Mouse (Mus musculus) urinary bladder, postnatal 25 days (tissue): ENCODE data around the gene Prn.

Experiments used
- DNase-seq: peaks from one replicate; pipeline ENCODE4 v3.0.0; 2022; ENCODE audit warnings: low spot score

Gene Prn

GRCm38 (mm10) chr2:131949767-131950597 lies 40.2 kb downstream of the Prn start:
- peak; percentile 38 for DNase-seq

- peak; percentile 1 for DNase-seq
These were observed 40.9 kb downstream of the Prn start, which contains the start of gene Prnd for GRCm38 (mm10) chr2:131950598-131951095. TSS of gene Prnd (plus strand) at chr2:131950861.

GRCm38 (mm10) chr2:131952456-131952855 lies 42.7 kb downstream of the Prn start:
- DNase-seq = no peak

- no peak for DNase-seq
These were observed 43.3 kb downstream of the Prn start for GRCm38 (mm10) chr2:131952961-131953538.

GRCm38 (mm10) chr2:131953711-131954110 lies 44.0 kb downstream of the Prn start:
- DNase-seq = no peak

DNA sequence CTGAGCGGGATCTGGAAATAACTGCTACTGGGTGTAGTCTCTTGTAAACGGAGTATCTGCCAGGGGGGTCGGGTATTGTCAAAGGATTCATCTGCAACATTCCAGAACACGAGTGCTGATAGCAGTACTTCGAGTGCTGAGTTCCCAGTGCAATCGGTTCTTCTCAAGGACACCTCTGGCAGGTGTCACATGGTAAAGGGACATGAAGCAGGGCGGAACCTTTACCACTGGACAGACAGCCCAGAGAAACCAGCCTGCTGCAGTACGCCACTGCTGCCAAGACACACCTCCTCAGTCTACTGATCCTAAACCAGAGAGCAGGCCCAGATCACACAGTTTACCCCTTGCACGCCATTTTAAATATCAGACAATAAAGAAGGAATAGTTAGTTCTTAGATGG lies 45.1 kb downstream of the Prn start:
- DNase-seq = no peak

GRCm38 (mm10) chr2:131955264-131955663 lies 45.5 kb downstream of the Prn start:
- peak; percentile 32 for DNase-seq

DNA sequence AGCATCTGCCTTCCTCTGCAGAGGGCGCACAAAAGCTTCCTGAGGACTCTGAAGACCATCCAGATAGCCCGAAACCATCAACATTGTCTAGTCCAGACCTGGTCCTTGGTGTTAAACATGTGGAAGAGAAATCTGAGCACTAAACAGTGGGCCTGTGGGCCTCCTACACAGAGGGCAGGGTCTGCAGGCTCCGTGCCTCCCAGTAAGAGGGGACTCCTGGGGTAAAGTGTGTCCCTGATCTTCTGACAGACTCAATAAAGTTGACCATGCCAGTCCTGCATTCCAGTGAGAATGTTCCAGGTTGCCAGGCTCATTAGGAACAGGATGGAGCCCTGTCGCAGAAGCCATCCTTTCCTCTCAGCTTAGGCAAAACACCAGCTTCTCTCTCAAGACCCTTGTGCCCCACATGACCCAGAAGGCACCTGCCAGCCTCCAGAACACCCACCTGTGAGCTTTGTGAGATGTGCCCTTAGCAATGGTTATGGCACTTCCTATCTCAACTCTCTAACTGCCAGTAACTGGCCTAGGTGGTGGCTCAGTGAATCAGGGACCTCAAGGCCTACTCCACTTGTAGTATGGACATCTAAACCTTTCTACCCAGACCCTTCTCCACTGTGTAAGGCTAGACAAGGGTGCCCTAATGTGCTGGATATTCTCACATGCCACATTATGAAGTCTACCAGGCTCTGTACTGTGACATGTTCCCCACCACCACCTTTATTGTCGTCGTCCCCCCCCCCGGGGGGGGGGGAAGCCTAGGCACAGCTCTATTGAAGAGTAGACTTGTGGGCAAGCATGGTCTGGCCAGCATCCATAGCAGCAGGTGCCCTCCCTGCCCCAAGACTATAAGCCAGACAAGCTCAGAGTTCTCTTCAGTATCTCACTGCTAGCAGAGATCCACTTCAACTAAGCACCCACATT lies 46.8 kb downstream of the Prn start:
- DNase-seq = no peak

GRCm38 (mm10) chr2:131957731-131958222 lies 48.0 kb downstream of the Prn start:
- no peak for DNase-seq

GRCm38 (mm10) chr2:131961671-131962070 lies 51.9 kb downstream of the Prn start:
- DNase-seq = no peak

DNA sequence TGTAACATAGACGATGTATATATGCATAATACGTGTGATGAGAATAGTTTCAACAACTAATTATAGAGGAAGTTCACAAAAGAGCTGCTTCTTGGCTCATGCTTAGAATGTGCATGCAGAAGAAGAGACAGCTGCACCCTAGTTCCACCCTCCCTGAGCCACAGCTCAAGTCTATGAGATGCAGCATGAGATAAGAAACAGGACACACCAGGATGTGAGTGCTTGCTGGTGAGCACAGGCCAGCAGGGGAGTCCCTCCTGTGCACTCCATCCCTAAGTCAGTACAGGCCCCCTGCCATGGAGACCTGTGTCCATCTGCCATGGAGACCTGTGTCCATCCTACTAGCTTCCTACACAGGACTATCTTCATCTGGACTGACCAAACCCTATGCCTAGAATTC lies 60.8 kb downstream of the Prn start:
- no peak for DNase-seq

DNA sequence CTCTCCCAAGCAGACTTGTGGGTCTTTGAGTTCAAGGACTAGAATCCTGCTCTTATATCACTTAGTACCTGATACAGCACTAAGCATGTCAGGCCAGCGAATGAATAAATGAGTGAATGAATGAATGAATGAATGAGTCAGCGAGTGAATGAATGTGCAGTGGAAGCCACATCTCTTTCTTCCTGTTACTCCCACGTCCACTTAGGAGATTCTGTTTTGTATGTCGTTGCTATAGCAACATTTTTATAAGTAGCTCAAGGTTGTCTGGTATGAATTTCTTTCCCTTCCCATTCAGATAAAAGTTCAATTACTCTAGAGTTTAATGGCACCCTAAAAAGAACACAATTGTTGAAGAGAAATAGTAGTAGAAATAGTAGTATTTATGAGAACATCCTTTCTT lies 61.3 kb downstream of the Prn start:
- no peak for DNase-seq

DNA sequence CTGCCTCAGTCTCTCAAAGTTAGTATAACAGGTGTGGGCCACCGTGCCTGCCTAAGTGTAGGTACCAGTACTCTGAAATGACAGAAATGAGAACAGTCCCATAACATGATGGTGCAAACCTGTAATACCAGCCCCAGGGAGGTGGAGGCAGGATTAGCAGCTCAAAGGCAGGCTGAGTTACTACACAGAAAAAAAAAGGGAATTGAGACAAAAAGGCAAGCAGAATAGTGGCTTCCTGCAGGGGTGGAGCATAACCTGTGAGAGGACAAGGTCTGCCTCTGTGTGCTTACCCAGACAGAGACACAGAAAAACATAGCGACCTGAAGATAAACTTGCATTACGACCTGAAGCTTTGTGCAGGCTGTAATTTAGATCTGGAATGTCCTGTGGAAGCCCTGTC lies 66.9 kb downstream of the Prn start:
- no peak for DNase-seq

DNA sequence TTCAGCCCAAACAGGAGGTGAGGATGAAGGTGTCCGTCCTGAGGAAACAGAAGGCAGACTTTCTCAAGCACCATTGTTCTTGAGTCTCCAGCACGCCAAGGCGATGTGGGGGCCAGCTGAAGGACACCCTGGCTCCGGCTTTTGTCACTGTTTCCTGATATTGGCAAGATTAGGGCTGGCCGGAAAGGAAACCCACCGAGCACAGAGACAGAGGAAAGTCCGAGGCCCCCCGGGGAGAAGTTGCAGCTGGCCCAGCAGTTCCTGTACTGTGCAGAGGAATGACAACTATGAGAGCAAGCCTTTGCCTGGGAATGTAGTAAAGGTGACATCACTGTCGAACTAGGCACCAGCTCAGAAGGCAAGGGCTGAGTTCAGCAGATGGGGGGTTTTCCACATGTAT lies 71.1 kb downstream of the Prn start:
- DNase-seq = no peak

GRCm38 (mm10) chr2:131982546-131983196 lies 72.9 kb downstream of the Prn start:
- peak; percentile 52 for DNase-seq

DNA sequence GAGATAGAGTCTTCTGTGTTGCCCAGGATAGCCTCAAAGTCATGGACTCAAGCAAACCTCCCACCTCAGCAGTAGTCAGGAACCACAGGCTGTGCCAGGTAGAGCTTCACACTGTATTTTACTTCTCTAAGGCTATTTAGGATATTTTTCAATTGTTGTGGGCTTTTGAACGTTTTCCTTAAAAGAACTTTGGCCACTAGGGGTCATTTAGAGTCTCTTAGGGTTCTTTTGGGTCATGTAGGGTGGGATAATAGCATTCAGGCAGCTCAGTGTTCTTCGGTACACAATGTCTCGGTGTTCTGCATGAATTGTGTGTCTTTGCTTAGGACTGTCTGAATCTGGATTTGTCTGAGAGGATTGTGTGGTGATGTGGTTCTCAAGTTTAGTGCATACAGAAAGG lies 78.2 kb downstream of the Prn start:
- no peak for DNase-seq

DNA sequence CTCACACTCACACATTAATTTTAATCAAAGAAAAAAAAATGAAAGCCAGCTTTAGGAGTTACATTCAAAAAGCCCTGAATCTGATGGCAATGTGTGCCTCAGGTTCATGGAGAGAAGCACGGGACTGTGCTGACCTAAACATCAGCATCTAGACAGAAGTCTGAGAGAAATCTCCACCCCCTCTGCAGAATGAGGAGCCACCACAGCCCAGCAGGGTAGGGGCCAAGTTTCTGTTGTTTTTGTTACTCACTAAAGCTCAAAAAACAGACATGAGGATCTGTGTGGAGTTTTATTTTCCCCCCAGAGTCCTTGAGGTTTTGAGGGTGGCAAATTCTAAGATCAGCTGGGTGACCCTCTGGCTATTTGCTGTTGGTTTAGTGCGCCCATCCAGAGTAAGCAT lies 78.8 kb downstream of the Prn start:
- no peak for DNase-seq

DNA sequence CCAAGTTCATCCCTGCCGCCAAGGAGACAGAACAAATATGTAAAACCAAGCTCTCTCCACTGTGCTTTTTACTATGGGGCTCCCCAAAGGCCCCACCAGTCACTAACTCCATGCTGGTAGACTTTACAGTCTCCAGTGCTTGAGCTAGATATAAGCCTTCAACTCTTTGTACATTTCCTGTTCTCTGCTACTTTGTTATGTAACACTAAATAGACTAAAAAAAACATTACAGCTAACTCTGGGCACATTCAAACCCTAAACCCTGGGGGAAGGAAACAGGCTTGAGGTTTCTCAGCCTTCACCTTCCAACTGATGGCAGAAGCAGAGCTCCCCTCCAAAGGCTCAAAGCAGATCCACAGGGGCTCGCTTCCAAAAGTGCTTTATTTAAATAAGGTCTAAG lies 82.7 kb downstream of the Prn start:
- DNase-seq = no peak

DNA sequence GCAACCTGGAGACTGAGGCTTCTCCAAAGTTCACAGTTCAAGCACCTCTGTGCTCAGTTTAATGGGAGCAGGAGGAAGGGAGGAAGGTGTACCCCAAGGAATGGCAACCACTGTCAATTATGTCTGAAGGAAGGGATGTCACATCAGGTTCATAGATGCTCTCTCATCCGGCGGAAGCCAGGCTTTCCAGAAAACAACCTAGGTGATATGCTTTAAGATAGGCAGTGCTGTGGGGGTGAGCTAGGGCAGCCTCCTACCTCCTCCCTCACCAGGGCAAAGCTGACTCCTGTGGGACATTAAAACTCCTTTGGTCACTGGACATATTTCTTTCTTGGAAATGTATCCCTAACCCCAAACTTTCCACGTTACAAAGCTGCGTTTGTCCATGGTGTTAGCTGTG lies 83.4 kb downstream of the Prn start:
- no peak for DNase-seq

- DNase-seq = no peak
These were observed 83.9 kb downstream of the Prn start for GRCm38 (mm10) chr2:131993563-131994088.

DNA sequence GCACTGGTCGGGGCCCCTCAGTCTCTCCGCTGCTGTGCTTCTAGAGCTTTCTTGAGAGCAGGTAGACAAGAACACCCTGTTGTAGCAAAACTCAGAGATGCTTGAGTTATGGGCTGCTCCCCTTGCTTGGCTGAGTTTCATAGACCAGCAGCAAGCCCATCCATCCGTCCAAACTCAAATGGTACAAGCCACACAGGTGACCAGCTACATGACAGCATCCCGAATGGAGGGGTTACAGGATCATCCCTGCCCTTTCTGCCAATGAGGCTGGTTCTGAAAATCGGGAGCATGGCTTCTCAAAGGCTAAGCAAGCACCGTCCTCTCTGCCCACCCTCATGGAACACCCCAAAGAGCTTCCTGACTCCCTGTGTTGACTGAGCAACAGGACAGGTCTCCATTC lies 85.2 kb downstream of the Prn start:
- no peak for DNase-seq

- DNase-seq = no peak
These were observed 86.0 kb downstream of the Prn start for GRCm38 (mm10) chr2:131995742-131996141.
